ENCODE assay signal across 8 mouse cellular contexts in genomic region chr9:83349504-83349903, GRCm38 (mm10).
DNase-seq lines count a peak whose midpoint lies in the region; ATAC-seq lines count a peak whose summit lies in the region.

No protein-coding gene starts in this region.

- H3K4me2 ChIP-seq in kidney, embryonic 15.5 days, result no peak overlapping the region; the same call in 1 of the 2 replicates
- no peak overlapping the region for H3K4me2 ChIP-seq in forebrain, embryonic 11.5 days (ENCODE audit: low read depth, low read length, severe bottlenecking)
- no peak overlapping the region for H3K4me2 ChIP-seq in hindbrain, embryonic 15.5 days
- H3K4me2 ChIP-seq in stomach, embryonic 14.5 days (replicated peaks; ENCODE audit: low read depth, low read length), result no peak overlapping the region

- H3K9me3 ChIP-seq in kidney, embryonic 15.5 days (replicated peaks), result no peaks in the 10 kb centered on the region
- no peaks in the 10 kb centered on the region for H3K9me3 ChIP-seq in forebrain, embryonic 11.5 days (ENCODE audit: control insufficient read depth, low read length)
- H3K9me3 ChIP-seq in hindbrain, embryonic 15.5 days, result no peaks in the 10 kb centered on the region
- H3K9me3 ChIP-seq in stomach, embryonic 14.5 days (ENCODE audit: control insufficient read depth, low read depth, low read length), result no peaks in the 10 kb centered on the region

- H3K27me3 ChIP-seq in kidney, embryonic 15.5 days, result no peaks in the 10 kb centered on the region
- no peaks in the 10 kb centered on the region for H3K27me3 ChIP-seq in forebrain, embryonic 11.5 days (ENCODE audit: control insufficient read depth, insufficient read depth, low read length)
- no peaks in the 10 kb centered on the region for H3K27me3 ChIP-seq in hindbrain, embryonic 15.5 days
- H3K27me3 ChIP-seq in stomach, embryonic 14.5 days (ENCODE audit: control insufficient read depth, insufficient read depth, low read length), result no peaks in the 10 kb centered on the region

- peaks cover 34% of the 10 kb centered on the region for H3K4me1 ChIP-seq in kidney, embryonic 15.5 days
- peaks cover 5% of the 10 kb centered on the region for H3K4me1 ChIP-seq in forebrain, embryonic 11.5 days (replicated peaks; ENCODE audit: control insufficient read depth, insufficient read depth, low read length)
- H3K4me1 ChIP-seq in hindbrain, embryonic 15.5 days (replicated peaks), result peaks cover 13% of the 10 kb centered on the region; the same call in 1 of the 2 replicates
- H3K4me1 ChIP-seq in stomach, embryonic 14.5 days (ENCODE audit: control insufficient read depth, insufficient read depth, low read length), result peaks cover 32% of the 10 kb centered on the region

- H3K27ac ChIP-seq in kidney, embryonic 15.5 days, result peak overlapping the region; percentile 89
- 0 out of 2 replicates have a peak overlapping the region, but pooled peaks have one; percentile 7 for H3K27ac ChIP-seq in forebrain, embryonic 11.5 days (ENCODE audit: low read depth, low read length)
- H3K27ac ChIP-seq in hindbrain, embryonic 15.5 days (replicated peaks), result peak overlapping the region; percentile 39; the same call in 1 of the 2 replicates
- peak overlapping the region; percentile 88; the same call in 1 of the 2 replicates for H3K27ac ChIP-seq in stomach, embryonic 14.5 days (ENCODE audit: low read length)

- peak overlapping the region; percentile 14; the same call in 1 of the 2 replicates for H3K9ac ChIP-seq in kidney, embryonic 15.5 days
- H3K9ac ChIP-seq in forebrain, embryonic 11.5 days (ENCODE audit: low read length), result no peak overlapping the region
- H3K9ac ChIP-seq in hindbrain, embryonic 15.5 days, result no peak overlapping the region
- H3K9ac ChIP-seq in stomach, embryonic 14.5 days (replicated peaks; ENCODE audit: low read depth, low read length), result no peak overlapping the region

- 12% methylated on average over 3 of the region's 3 CpGs for WGBS in kidney, embryonic 15.5 days
- 1% methylated on average over 3 of the region's 3 CpGs for WGBS in forebrain, embryonic 11.5 days
- WGBS in hindbrain, embryonic 15.5 days, result 10% methylated on average over 3 of the region's 3 CpGs
- whole genome bisulfite sequencing in stomach, embryonic 14.5 days, result 6% methylated on average over 3 of the region's 3 CpGs

- no peaks in the 10 kb centered on the region for H3K36me3 ChIP-seq in kidney, embryonic 15.5 days
- H3K36me3 ChIP-seq in forebrain, embryonic 11.5 days (ENCODE audit: control insufficient read depth, insufficient read depth, low read length), result no peaks in the 10 kb centered on the region
- H3K36me3 ChIP-seq in hindbrain, embryonic 15.5 days, result no peaks in the 10 kb centered on the region
- no peaks in the 10 kb centered on the region for H3K36me3 ChIP-seq in stomach, embryonic 14.5 days (ENCODE audit: control insufficient read depth, insufficient read depth, low read length)

- no peak overlapping the region for H3K4me3 ChIP-seq in kidney, embryonic 15.5 days (replicated peaks)
- H3K4me3 ChIP-seq in forebrain, embryonic 11.5 days (ENCODE audit: low read depth, low read length), result no peak overlapping the region
- no peak overlapping the region for H3K4me3 ChIP-seq in hindbrain, embryonic 15.5 days
- no peak overlapping the region for H3K4me3 ChIP-seq in stomach, embryonic 14.5 days (ENCODE audit: low read depth, low read length)

- peak; percentile 74 for ATAC-seq in kidney, embryonic 15.5 days (replicated peaks; ENCODE audit: low FRiP score)
- ATAC-seq in forebrain, embryonic 11.5 days (replicated peaks; ENCODE audit: low FRiP score), result peak; percentile 53
- peak; percentile 42; the same call in 1 of the 2 replicates for ATAC-seq in hindbrain, embryonic 15.5 days (ENCODE audit: low FRiP score, low read depth)
- ATAC-seq in stomach, embryonic 14.5 days (ENCODE audit: insufficient number of reproducible peaks, insufficient read depth, low FRiP score, low read depth), result peak; percentile 70; the same call in 1 of the 2 replicates

- DNase-seq in kidney, adult 9 months, result no peak
- peak; percentile 64 for DNase-seq in forebrain, embryonic 11.5 days (ENCODE audit: low spot score)
- DNase-seq in lung, postnatal 14 days, result peak; percentile 13
- DNase-seq in thymus, adult 18-20 months, result no peak
- DNase-seq in adrenal gland, adult 8-10 months, result no peak

Comparison
In these comparisons a context has a peak if more than half of its experiments do, and no peak if none do; other contexts are left out.
1. H3K27ac ChIP-seq: peak in every context shown above with its lines; median percentile 89 in kidney, embryonic 15.5 days; 88 in stomach, embryonic 14.5 days; 39 in hindbrain, embryonic 15.5 days; 7 in forebrain, embryonic 11.5 days.
2. DNase-seq: peak in forebrain, embryonic 11.5 days (single experiment) and lung, postnatal 14 days (single experiment); none in kidney, adult 9 months (single experiment), thymus, adult 18-20 months (0 of 2) and adrenal gland, adult 8-10 months (single experiment).
3. Peak in every context shown above with its lines, with median percentiles within 50 percentile points of each other: ATAC-seq.